Mouse (Mus musculus): ENCODE measurements around the gene Sbno2. TPM values are rescaled to one million over a fixed set of nuclear protein-coding genes. Genes with fewer than 3 reads are reported as not detected.

Gene Sbno2
- total RNA-seq, 2 experiments from 2014 or later = 6.2 to 6.3 TPM

GRCm38 (mm10) chr10:80028521-80028846, 76.9 kb downstream of the Sbno2 start:
- intact Hi-C loops (cut with DNase I; ENCODE audit: low total_unique reads) = no loop called here
- no peak for DNase-seq

DNA sequence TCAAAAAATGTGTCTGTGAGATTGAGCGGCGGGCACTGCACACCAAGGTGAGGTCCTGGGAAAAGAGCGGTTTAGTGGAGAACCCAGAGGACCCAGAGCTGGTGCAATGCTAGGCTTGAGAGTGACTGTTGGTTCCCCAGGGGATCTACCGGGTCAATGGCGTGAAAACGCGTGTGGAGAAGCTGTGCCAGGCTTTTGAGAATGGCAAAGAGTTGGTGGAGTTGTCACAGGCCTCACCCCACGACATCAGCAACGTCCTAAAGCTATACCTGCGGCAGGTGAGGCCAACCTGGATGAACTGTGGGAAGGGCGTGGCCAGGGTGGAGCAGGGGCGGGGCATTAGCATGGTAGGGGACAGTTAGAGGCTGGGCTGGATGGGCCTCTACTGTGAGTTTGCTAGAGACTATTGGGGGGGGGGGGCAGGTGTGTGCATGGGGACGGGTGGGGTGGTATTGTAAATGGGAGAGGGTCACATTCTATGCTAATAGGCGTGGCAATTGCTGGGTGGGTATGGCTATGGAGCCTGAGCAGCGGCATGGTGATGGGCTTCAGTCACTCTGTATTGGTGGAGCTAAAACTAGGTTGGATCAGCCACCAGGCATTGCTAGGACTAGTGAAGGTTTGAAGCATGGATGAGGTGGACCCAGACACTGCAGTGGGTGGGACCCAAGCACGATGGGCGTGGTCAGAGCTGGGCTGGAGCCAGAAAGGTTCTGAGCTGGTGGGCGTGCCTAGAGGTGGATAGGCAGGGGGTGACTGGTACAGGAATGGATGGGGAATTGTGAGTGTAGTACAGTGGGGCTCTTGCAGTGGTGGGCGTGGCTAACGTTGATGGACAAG, 77.5 kb downstream of the Sbno2 start:
- intact Hi-C loops (cut with DNase I; ENCODE audit: low total_unique reads) = no loop called here
- no peak for DNase-seq

DNA sequence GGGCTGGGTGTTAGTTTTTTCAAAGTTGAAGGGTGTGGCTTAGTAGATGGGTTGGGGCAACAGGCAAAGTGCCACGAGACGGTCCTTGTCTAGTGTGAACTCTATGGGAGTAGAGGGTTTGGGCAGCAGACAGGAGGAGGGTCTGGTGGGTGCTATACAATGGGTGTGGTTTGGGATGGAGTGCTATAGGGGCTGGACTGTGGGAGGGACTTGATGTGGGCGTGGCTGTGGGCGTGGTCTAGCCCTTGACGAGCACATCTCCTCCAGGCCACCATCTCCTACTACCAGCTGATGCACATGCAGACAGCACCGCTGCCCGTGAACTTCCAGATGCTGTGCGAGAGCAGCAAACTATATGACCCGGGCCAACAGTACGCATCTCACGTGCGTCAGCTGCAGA, 79.5 kb downstream of the Sbno2 start:
- intact Hi-C loops (cut with DNase I; ENCODE audit: low total_unique reads) = no loop called here
- no peak for DNase-seq

DNA sequence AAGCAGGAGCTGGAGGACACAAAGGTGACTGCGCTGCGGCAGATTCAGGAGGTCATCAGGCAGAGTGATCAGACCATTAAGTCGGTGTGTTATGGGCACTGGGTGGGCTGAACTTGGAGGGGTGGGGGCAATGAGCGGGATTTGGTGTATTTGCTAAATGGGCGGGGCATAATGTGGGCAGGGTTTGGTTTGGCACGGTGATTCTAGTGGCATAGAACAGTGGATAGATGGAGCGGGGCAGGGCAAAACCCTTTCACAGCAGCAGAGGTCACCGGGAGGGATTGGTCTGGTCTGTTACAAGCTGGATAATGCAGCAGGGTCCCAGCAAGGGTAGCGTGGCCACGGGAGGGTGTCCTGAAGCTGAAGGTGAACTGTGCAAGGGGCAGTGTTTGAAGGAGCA, 79.9 kb downstream of the Sbno2 start:
- intact Hi-C loops (cut with DNase I; ENCODE audit: low total_unique reads) = no loop called here
- DNase-seq = no peak

GRCm38 (mm10) chr10:80025044-80025347, 80.4 kb downstream of the Sbno2 start:
- DNase-seq = no peak
- intact Hi-C loops (cut with DNase I; ENCODE audit: low total_unique reads) = no loop called here

DNA sequence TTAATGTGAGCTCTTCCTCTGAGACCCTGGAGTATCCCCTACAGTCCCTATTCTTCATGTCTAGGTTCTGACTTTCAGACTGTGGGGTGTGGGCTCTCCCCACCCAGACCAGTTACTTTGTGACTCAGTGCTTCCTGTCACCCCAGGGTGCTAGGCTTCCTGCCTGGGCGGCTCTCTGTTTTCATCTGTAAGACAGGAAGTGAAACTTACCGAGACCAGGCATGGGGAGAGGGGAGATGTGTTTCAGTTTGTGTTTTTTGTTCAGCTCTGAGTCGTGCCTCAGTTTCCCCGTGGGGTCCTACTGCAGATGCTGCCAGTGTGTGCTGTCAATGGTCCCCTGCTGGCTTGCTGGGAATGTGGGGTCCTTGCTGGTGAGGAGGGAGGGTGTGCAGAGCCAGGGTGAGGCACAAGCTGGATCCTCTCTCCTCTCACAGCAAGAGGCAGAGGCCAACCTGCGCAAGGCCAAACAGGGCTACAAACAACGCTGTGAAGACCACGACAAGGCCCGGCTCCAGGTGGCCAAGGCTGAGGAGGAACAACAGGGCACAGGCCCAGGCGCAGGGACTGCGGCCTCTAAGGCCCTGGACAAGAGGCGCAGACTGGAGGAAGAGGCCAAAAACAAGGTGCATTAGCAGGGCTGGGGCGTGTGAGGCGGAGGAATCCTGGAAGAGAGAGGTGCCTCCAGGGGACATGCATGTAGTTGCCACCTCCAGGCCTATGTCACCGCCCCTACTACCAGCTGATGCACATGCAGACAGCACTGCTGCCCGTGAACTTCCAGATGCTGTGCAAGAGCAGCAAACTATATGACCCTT, 80.9 kb downstream of the Sbno2 start:
- intact Hi-C loops (cut with DNase I; ENCODE audit: low total_unique reads) = no loop called here
- DNase-seq = no peak

GRCm38 (mm10) chr10:80023758-80024157, 81.6 kb downstream of the Sbno2 start:
- DNase-seq = no peak
- intact Hi-C loops (cut with DNase I; ENCODE audit: low total_unique reads) = no loop called here

DNA sequence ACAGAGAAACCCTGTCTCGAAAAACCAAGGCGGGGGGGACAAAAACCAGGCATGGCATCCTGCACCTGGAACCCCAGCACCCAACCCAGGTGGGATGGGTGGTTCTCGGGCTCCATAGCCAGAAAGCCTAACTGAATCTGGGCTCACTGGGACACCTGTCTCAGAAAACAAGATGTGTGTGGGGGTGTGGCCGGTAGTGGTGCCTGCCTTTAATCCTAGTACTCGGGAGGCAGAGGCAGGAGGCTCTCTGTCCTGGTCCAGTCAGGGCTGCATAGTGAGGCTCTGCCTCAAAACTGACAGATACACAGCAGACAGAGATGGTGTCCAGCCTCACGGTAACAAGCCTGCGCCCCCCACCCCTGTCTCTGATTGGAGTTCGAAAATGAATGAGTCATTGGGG, 82.6 kb downstream of the Sbno2 start:
- intact Hi-C loops (cut with DNase I; ENCODE audit: low total_unique reads) = no loop called here
- DNase-seq = no peak

- intact Hi-C loops (cut with DNase I; ENCODE audit: low total_unique reads) = no loop called here
- no peak for DNase-seq
These were observed 83.2 kb downstream of the Sbno2 start for GRCm38 (mm10) chr10:80022164-80022563.

GRCm38 (mm10) chr10:80021320-80021641, 84.1 kb downstream of the Sbno2 start:
- no peak for DNase-seq
- intact Hi-C loops (cut with DNase I; ENCODE audit: low total_unique reads) = no loop called here

- intact Hi-C loops (cut with DNase I; ENCODE audit: low total_unique reads) = no loop called here
- DNase-seq = no peak
These were observed 84.6 kb downstream of the Sbno2 start for GRCm38 (mm10) chr10:80020603-80021319.

- intact Hi-C loops (cut with DNase I; ENCODE audit: low total_unique reads) = no loop called here
- no peak for DNase-seq
These were observed 85.2 kb downstream of the Sbno2 start for GRCm38 (mm10) chr10:80020191-80020590.

- intact Hi-C loops (cut with DNase I; ENCODE audit: low total_unique reads) = no loop called here
- DNase-seq = no peak
These were observed 85.8 kb downstream of the Sbno2 start for GRCm38 (mm10) chr10:80019471-80020131.

DNA sequence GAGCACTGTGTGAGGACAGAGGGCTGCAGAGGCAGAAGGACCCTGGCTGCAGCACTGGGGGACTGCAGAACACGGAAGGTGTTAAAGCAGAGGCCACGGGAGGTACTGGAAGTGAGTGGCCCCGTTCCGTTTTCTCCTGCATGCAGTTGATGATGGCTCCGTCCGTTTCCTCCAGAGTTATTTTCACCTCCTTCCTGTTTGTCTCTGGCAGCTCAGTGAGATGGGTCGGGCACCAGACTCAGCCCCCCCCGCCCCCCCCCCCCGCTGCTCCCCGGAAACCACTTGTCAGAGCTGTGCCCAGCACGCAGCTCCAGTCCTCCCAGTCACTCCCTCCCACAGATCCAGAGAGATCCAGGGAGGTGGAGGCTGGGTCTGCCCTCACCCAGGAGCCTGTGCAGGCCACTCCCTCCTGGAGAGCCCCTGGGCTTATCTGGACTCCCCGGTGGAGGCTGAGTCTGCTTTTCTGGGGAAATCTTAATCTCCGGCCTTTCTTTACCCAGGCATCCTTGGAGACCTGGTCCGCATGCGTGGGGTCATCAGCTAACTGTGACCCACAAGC, 86.6 kb downstream of the Sbno2 start:
- DNase-seq = no peak
- intact Hi-C loops (cut with DNase I; ENCODE audit: low total_unique reads) = no loop called here

DNA sequence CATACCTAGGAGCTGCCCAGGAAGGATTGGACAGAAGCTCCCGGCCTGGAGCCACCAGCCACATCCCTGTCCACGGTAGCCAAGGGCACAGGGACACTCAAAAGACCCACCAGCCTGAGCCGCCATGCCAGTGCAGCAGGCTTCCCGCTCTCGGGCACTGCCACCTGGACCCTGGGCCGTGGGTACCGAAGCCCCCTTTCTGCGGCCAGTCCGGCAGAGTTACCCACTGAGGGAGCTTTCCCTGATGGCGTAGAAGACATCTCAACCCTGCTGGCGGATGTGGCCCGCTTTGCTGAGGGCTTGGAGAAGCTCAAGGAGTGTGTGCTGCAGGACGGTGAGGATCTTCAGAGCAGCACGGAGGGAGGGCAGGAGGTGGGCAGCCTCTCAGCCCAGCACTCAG, 87.6 kb downstream of the Sbno2 start:
- intact Hi-C loops (cut with DNase I; ENCODE audit: low total_unique reads) = no loop called here
- no peak for DNase-seq

DNA sequence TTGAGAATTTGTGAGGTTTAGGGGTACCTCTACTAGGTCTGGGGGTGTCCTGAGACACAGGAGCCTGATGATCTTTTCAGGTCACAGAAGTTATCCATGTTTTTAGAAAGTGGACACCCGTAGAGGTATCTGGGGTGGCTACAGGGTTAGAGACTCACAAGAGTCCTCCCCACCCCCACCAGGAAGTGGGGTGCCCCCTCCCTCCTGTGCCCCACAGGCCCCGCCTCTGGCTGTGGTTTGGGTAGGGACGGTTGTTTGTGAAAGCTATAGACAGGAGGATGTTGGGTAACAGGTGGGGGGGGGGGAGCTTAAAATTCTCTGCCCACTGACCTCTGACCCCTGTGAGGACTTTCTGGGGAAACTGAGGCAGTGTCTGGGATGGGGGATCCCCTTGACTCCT, 88.0 kb downstream of the Sbno2 start:
- DNase-seq = no peak
- intact Hi-C loops (cut with DNase I; ENCODE audit: low total_unique reads) = no loop called here

DNA sequence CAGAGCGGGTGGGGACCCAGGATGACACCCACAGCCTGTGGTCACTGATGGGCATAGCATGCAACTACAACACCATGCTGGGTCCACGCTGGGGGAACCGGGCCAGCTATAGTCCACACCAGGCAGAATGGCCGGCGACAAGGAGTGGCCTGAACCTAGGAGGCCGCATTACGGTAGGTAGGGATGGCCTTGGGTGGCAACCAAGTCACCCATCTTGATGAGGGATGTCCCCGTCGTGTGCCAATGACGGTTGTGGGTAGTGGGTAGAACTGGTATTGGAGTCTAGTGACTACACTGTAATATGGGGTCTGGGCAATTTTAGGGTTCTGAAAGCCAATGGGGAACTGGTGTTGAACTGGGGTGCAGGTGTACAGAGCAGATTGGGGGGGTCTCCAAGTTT, 88.4 kb downstream of the Sbno2 start:
- no peak for DNase-seq
- intact Hi-C loops (cut with DNase I; ENCODE audit: low total_unique reads) = no loop called here

GRCm38 (mm10) chr10:80016511-80016910, 88.9 kb downstream of the Sbno2 start, which contains the start of gene Arhgap45:
Arhgap45 (plus strand) TSS chr10:80016653.
- DNase-seq = no peak
- intact Hi-C loops (cut with DNase I; ENCODE audit: low total_unique reads) = no loop called here

- DNase-seq = no peak
- intact Hi-C loops (cut with DNase I; ENCODE audit: low total_unique reads) = no loop called here
These were observed 89.8 kb downstream of the Sbno2 start for GRCm38 (mm10) chr10:80015583-80015982.

All from gastrocnemius, postnatal 14 days (tissue).